Mouse (Mus musculus) frontal cortex, adult (tissue): ENCODE results near the gene Ankra2.
A peak's percentile ranks its signal among the peaks of the same experiment; 100 is the strongest.

Source experiments
- ATAC-seq: cut with Nextera tagmentation; 2 replicates; pipeline ENCODE4 v1.9.2; 2017; ENCODE audit warnings: mild to moderate bottlenecking, moderate library complexity, mixed read lengths; ENCODE audit not compliant: low TSS enrichment

The Ankra2 gene

DNA sequence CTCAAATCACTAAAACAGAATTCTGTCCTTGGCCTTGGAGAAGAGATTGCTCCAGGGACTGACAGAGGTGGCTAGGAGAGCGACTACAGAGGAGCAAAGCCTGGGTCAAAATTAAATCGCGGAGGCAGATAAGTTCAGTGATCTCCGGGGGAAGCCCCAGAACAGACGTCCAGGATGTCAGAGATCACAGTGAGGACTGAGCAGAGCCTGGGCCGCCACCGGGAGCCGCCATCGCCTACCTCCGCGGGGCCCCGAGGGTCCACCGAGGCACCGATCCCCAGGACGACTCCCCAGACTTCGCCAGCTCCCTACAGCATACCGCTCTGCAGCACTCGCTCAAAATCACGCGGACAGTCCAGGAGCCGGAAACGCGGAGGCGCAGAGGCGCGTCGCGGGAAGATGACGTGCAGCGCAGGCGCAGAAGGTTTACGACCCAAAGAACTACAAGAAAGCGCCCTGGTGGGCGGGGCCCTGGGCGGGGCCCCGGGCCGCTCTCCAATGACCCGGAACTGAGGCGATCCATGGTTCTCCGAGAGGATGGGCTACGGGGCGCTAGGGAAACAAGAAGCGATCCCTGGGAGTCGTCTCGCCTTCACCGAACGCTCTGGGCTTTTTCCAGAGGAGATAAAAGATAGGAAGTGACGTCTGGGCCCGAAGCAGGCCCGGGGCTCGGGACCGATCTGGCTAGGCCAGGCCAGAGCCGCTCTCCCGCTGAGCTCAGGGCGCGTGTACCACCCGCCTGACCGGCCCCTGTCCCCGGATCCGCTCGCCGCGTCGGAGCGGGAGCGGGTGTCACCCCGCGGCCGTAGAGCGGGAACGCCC, at the start of gene Ankra2, which contains the start of gene Utp15:
Ankra2 (plus strand) TSS at position 439 of the 822 bp plus-strand sequence.
Utp15 (minus strand) TSS at position 406 of the 822 bp plus-strand sequence.
- peak; percentile 98 for ATAC-seq

DNA sequence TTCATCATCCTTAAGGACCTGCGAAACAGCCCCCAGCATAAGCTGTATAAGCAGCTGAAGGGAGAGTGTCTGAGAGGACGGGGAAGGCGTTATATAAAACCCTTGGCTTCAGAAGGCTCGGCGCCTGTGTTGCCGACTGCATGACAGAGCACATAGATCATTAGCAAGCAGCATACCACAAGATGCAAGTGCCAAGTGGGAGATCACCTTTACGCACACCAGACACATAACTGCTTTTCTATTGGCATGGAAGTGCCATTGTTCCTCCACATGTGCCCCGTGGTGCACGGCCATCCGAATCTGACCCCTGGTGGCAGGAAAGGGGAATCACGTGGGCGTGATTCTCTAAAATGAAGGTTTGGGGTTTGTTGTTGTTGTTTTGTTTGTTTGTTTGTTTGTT, 40.0 kb upstream of the Ankra2 start:
- peak; percentile 52; the same call in 1 of the 2 replicates for ATAC-seq

DNA sequence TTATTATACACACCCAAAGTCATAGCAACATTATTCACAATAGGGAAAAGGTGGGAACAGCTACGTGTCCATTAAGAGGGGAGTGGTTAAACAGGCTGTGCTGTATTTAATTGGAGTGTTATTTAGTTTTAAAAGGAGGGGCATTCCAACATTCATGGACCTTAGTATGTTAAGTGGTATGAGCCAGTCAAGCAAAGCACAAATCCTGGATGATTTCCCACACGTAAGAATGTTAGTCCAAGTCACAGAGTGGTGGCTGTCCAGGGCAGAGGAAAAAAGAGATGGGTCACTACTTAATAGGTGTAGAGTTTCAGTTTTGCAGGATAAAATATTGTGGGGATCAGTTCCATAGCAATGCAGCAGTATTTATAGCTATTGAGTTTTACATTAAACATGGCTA, 36.6 kb upstream of the Ankra2 start:
- no peak for ATAC-seq

- ATAC-seq: no peak
Measured at GRCm38 (mm10) chr13:98230511-98230910, 32.4 kb upstream of the Ankra2 start.

DNA sequence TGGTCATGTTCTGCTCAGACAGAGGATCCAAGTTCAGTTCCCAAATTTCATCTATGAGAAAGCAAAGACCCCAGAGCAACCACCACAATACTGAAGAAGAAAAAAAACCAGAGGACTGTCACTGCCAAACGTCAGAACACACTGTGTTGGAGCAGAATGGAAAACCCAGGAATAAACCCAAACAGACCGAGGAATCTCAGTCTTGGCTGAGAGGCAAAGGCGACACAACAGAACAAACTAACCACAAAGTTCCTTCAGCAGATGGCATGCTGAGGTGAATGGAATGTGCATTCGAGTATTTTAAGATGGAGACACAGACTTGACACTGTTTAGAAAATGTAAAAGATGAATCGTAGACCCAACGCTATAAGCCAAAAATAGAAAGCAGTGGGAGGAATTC, 27.4 kb upstream of the Ankra2 start:
- no peak for ATAC-seq

GRCm38 (mm10) chr13:98239978-98240641, 22.8 kb upstream of the Ankra2 start:
- ATAC-seq: peak; percentile 83

GRCm38 (mm10) chr13:98241531-98242282, 21.2 kb upstream of the Ankra2 start:
- no peak for ATAC-seq

DNA sequence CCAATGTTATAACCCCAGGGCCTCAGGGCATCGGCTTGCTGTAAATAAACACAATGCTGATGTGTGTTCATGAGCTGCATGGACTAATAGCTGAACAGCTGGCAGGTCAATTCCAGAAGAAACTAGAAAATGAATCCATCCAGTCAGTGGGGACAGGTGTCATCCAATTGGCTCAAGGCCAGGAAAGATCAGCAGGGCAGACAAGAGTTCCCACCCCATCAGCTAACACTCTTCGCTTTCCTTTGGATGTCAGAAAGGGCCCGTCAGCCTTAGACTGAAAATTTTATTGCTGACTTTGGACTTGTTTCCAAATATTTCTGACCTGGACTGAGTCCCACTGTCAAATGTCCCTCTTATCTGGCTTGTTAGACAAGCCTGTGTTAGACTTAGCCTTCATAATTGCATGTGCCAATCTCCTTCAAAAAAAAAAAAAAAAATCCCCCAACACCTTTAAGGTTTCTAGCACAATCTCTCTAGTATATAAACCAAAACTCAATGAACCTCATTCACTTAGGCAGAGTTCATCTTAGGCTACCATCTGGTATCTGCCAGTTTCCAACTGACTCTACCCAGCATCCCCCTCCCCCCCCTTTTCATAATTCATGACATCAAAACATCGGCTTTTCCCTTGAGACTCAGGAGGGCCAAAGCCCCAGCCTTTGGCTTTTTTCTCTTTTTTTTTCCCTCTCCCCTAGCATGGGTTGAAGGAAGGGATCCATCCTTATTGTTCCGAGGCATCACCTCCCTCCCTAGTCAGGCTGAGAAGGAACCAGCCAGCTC, 18.1 kb upstream of the Ankra2 start:
- no peak for ATAC-seq

DNA sequence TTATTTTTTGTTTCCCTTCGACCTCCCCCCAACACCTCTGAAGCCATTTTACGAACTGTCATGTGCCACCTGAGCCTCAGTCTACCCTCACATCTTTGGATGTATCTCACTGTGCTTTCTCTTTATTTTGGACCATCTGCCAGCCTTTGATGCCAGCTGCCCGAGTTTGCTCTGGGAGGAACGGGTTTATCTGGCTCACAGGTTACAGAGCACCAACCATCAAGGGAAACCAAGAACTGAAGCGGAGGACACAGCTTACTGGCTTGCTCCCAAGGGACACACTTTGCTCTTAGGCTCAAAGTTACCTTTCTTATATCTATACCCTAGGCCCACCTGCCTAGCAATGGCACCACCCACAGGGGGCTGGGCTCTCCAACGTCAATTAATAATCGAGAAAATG, 17.5 kb upstream of the Ankra2 start:
- ATAC-seq: no peak

GRCm38 (mm10) chr13:98249594-98249993, 13.3 kb upstream of the Ankra2 start:
- no peak for ATAC-seq

- ATAC-seq: peak; percentile 100
Measured at GRCm38 (mm10) chr13:98254921-98255320, 8.0 kb upstream of the Ankra2 start.

GRCm38 (mm10) chr13:98263458-98263987, 649 bp downstream of the Ankra2 start:
- no peak for ATAC-seq

- no peak for ATAC-seq
Measured at GRCm38 (mm10) chr13:98264111-98264510, 1.2 kb downstream of the Ankra2 start.

DNA sequence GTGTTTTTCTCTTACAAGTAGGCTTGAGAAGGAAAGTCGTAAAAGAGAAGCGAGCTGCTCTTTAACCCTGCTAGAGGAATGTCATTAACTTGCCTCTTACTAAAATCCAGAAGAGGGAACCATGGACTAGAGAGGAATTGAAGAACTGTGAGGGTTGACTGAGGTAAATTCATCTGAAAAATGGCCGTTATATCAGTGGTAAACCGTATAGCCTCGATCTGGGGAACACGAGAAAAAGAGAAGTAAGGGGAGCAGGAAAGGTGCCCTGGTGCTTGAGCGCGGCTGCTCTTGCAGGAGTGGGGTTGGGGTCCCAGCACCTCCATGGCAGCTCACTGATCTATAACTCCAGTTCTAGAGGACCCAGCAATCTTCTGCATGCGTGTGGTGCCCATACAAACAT, 11.1 kb downstream of the Ankra2 start:
- no peak for ATAC-seq

GRCm38 (mm10) chr13:98275646-98276045, 12.8 kb downstream of the Ankra2 start:
- no peak for ATAC-seq

DNA sequence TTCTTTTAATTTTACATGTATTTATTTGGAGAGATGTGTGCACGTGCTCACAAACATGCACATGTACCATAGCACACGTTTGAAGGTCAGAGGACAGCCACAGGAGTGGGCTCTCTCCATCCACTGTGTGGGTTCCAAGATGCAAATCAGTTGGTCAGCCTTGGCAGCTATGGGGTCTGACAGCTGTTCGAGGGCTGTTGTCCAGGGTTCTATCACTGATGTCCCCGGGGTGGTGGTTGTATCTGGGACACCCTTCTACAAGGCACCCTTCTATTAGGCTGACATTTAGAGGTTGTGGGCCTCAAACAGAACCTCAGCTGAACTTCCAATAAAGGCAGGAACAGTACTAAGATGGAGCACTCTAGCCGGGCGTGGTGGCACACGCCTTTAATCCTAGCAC, 13.4 kb downstream of the Ankra2 start:
- no peak for ATAC-seq

DNA sequence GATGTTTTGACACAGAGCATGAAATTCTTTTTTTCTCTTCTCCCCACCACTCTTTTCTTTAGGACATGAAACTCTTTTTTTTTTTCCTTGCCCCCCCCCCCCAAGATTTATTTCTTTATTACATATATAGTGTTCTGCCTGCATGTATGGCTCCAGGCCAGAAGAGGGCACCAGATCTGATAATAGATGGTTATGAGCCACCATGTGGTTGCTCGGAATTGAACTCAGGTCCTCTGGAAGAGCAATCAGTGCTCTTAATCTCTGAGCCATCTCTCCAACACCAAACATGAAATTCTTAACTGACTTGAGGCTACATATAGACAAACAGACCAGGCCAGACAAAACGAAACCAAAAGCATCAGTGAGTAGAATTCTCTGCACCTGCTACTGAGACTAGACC, 14.6 kb downstream of the Ankra2 start:
- ATAC-seq: no peak

GRCm38 (mm10) chr13:98279686-98280085, 16.8 kb downstream of the Ankra2 start, which contains the start of gene Gm21976:
Gene Gm21976 (plus strand): TSS chr13:98279887.
- ATAC-seq: no peak

DNA sequence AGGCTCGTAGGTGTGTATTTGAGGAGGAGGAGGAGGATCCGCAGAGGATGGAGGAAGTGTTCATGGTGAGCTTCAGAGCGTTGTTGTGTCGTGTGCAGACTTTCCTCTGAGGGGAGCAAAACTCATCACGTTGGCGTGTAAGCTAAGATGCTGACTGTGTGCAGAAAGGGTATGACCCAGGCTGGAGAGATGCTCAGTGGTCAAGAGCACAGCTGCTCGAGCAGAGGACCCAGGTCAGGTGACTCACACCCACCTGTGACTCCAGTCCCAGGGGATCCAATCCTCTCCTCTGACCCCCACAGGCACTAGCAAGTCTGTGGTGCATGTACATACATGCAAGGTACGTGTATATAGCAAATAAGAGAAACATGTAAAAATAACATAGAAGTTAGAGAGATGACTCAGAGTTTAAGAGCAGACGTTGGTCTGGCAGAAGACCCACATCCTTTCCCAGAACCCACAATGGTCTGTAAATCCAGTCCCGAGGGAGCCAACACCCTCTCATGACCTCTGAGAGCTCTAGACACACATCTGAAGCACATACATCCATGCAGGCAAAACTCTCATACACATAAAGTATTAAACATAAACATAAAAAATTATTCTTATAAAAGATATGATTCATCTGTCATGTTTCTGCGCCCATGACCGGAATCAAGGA, 18.2 kb downstream of the Ankra2 start:
- no peak for ATAC-seq

- ATAC-seq: no peak
Measured at GRCm38 (mm10) chr13:98290719-98291118, 27.8 kb downstream of the Ankra2 start.

DNA sequence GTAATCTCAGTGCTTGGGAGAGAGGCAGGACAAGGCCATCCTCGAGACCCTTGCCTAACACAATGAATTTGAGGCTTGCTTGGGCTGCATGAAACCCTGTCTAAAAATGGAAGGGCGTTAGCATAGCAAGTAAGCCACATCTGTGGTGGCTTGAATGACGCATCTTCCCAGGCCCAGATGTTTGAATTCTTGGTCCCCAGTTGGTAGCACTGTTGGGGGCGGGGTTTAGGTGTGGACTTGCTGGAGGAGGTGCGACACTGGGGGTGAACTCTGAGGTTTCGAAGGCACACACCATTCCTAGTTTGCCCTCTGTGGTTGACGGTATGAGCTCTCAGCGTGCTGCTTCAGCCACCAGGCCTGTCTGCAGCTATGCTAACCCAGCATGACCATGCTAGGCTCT, 28.8 kb downstream of the Ankra2 start:
- no peak for ATAC-seq
